Mouse (Mus musculus) liver, embryonic 14.5 days (tissue): ENCODE measurements around the gene Erg. TPM values are rescaled to one million over a fixed set of nuclear protein-coding genes. Genes with fewer than 3 reads are reported as not detected.

Experiments
- ATAC-seq: fragments of 200-750 bp; cut with Nextera tagmentation; 2 replicates; pipeline ENCODE4 v1.8.0; 2017; ENCODE audit warnings: moderate number of reproducible peaks, mild to moderate bottlenecking, moderate library complexity; ENCODE audit not compliant: insufficient read depth
- DNase-seq, 3 experiments: peaks; one replicate each; pipeline ENCODE4 v3.0.0-alpha.2; 2012 to 2013; ENCODE audit warnings: low read depth in 3 of 3, low spot score in 3 of 3
- H3K27ac ChIP-seq: fragments of 300-500 bp; sonication (generic); 2 replicates; pipeline ENCODE4 v1.5.1; 2014; ENCODE audit warnings: moderate library complexity, mild to moderate bottlenecking, control low read depth, inconsistent platforms
- H3K27me3 ChIP-seq: fragments of 300-500 bp; sonication (generic); 2 replicates; pipeline ENCODE4 v1.6.1; 2014; ENCODE audit warnings: mild to moderate bottlenecking, low read length, moderate library complexity; ENCODE audit not compliant: control insufficient read depth, insufficient read depth
- H3K36me3 ChIP-seq: fragments of 300-500 bp; sonication (generic); replicated peaks from 2 replicates; pipeline ENCODE4 v1.6.1; 2014; ENCODE audit warnings: low read depth; ENCODE audit not compliant: control insufficient read depth, insufficient read depth
- H3K4me1 ChIP-seq, 2 experiments: fragments of 200-500 bp in 1 of 2; fragments of 300-500 bp in 1 of 2; sonication (generic) in 1 of 2; replicated peaks; 2 replicates each; pipeline ENCODE4 v1.6.1; 2012 to 2014; ENCODE audit warnings: antibody characterized with exemption in 1 of 2, inconsistent platforms in 1 of 2, low read length in 1 of 2; ENCODE audit not compliant: control insufficient read depth in 2 of 2, insufficient read depth in 2 of 2
- H3K4me2 ChIP-seq: fragments of 300-500 bp; sonication (generic); 2 replicates; pipeline ENCODE4 v1.6.1; 2014; ENCODE audit warnings: low read depth, mild to moderate bottlenecking, control low read depth, moderate library complexity
- H3K4me3 ChIP-seq, 2 experiments: fragments of 200-500 bp in 1 of 2; fragments of 300-500 bp in 1 of 2; sonication (generic) in 1 of 2; 2 replicates each; pipeline ENCODE4 v1.5.1; 2012 to 2014; ENCODE audit warnings: low read depth in 2 of 2, low read length in 2 of 2, mild to moderate bottlenecking in 2 of 2, control low read depth in 1 of 2, inconsistent platforms in 1 of 2, moderate library complexity in 1 of 2; ENCODE audit not compliant: insufficient read depth in 1 of 2
- H3K9ac ChIP-seq: fragments of 300-500 bp; sonication (generic); replicated peaks from 2 replicates; pipeline ENCODE4 v1.6.1; 2014; ENCODE audit warnings: mild to moderate bottlenecking, control low read depth, moderate library complexity
- H3K9me3 ChIP-seq: fragments of 300-500 bp; sonication (generic); 2 replicates; pipeline ENCODE4 v1.6.1; 2016; ENCODE audit warnings: low read length, mixed read lengths; ENCODE audit not compliant: control insufficient read depth
- CTCF ChIP-seq: IDR thresholded peaks from 2 replicates; pipeline ENCODE4 v1.5.1; 2016; ENCODE audit warnings: antibody characterized with exemption, low read depth, control low read depth
- EP300 ChIP-seq: IDR thresholded peaks from 2 replicates; pipeline ENCODE4 v1.6.1; 2016; ENCODE audit warnings: antibody characterized with exemption, low read depth
- WGBS: fragments of 180-500 bp; shearing (Covaris S2); extraction: QIAGEN DNeasy Blood & Tissue Kit; methylation state at CpG from one replicate; pipeline ENCODE4 v1.1.7; 2014; ENCODE audit not compliant: insufficient replicate concordance; 5-methylcytosine and 5-hydroxymethylcytosine counted together
- polyA plus RNA-seq, 2 experiments: library from polyadenylated mRNA; depleted of rRNA in 1 of 2; stranded (reverse) in 1 of 2; unstranded in 1 of 2; fragments of >200 nt; fragmentation: Nextera tagmentation in 1 of 2; extraction: Ambion mirVana in 1 of 2; gene quantifications; 2 replicates each; pipeline versions ENCODE4 v1.2.1 to v1.2.3; 2012 to 2014

The Erg gene
- polyA plus RNA-seq, 2 experiments, result 0.61 to 2.8 TPM

DNA sequence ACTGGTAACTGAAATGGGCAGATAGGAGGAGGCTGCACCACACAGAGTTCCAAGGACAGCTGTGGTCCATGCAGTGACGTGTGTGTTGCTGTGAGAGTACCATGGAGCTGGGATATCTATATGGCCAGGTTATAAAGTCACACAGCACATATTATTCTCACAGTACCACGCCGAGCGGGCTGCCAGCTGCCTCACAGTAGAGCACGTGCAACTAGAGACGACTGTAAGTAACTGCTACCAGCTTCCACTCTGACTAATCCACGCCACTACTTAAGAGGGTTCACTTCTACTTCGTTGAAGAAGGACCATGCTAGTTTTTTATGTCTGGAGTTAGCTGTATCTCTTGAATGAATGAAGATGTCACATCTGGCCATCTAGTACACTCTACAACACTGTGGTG is 66.9 kb downstream of the Erg start:
- ATAC-seq, result no peak

DNA sequence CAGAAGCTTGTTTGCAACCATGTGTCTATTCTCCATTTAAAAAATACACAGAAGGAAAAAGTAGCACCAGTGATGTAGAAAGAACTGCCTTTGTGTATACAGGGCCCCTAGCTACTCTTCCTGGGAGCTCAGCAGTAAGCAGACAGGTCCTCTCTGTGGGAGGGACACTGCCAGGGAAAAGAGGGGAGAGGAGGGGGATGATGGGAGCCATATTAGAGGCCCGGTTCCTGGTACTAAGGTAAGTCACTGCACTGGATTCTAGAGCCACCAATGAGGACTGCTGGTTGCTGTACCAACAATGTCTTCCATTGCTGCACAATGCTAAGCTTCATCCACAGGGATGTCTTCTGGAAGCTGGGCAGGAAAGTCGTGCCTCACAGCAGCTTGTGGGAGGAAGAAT is 80.3 kb downstream of the Erg start:
- Histone ChIP-seq H3K4me1 (no peaks in the 10 kb centered on the region), H3K4me2 (no peak overlapping the region), H3K9me3 (no peaks in the 10 kb centered on the region), H3K36me3 (no peaks in the 10 kb centered on the region), H3K27me3 (no peaks in the 10 kb centered on the region), H3K27ac (no peak overlapping the region), H3K9ac (no peak overlapping the region), H3K4me3 (no peak overlapping the region)
- no peak for DNase-seq
- no peak for TF ChIP-seq EP300
- no peak for TF ChIP-seq CTCF
- ATAC-seq, result no peak
- 39% methylated on average over 2 of the region's 2 CpGs for WGBS

More for the DNA sequence above, 66.9 kb downstream of the Erg start:
- Histone ChIP-seq H3K4me2 (no peak overlapping the region), H3K27me3 (no peaks in the 10 kb centered on the region), H3K4me3 (no peak overlapping the region), H3K9me3 (no peaks in the 10 kb centered on the region), H3K9ac (no peak overlapping the region), H3K27ac (no peak overlapping the region), H3K4me1 (no peaks in the 10 kb centered on the region), H3K36me3 (no peaks in the 10 kb centered on the region)
- no peak for TF ChIP-seq CTCF
- TF ChIP-seq EP300, result no peak
- DNase-seq, result no peak
- WGBS, result 63% methylated on average over 8 of the region's 8 CpGs

DNA sequence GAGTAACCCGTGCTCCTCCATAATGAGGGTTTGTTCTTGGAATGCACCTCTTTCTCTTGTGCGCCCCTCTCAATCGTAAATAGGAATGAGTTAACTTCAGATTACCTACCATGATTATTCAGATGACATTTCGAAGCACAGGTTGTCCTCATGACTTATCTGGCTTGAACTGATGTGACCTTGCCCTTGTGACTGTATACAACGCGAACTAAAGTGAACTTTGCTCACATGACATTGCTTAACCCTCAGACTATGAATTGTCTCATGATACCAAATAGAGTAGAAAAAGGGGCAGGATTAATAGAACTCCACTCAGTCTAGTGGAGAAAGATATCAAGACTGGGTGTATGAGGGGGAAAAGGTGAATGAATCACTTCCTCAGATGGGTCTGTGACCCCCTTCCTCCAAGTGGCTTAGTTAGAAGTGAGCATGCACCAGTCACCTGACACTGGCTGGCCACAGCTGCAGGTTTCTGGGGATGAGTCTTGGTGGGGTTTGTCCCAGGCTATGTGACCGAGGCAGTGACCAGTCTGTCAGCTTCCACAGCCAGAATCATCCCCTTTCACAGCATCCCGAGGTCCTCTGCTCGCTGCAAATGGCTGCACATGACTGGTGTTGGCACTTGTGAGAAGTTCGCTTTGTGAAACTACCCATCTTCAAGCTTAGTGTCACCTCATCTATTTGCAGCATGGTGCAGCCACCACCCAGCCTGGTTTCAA is 89.7 kb downstream of the Erg start:
- H3K4me1 ChIP-seq, result no peaks in the 10 kb centered on the region
- H3K27ac ChIP-seq, result no peak overlapping the region
- no peak overlapping the region for H3K4me2 ChIP-seq
- ATAC-seq (no peak), DNase-seq (no peak)
- no peak overlapping the region for H3K4me3 ChIP-seq
- H3K9me3 ChIP-seq, result no peaks in the 10 kb centered on the region
- TF ChIP-seq CTCF, result no peak
- no peak for TF ChIP-seq EP300
- no peaks in the 10 kb centered on the region for H3K27me3 ChIP-seq
- H3K9ac ChIP-seq, result no peak overlapping the region
- WGBS, result 59% methylated on average over 10 of the region's 10 CpGs
- H3K36me3 ChIP-seq, result no peaks in the 10 kb centered on the region

DNA sequence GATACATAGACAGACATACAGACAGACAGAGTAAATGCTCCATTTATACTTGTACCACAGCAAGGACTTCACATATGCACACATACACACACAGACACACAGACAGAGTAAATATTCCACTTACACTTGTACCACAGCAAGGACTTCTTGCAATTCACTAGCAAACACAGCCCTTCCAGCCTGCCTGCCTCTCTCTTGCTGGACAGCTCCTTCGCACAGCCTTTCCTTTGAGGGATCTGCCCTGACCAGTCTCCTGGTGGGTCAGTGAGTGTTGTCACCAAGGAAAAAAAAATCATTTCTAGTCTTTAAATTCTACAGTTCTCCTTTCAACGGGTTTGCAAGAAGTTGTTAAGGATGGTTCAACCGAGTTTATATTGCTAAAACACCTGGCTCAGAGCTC is 92.3 kb downstream of the Erg start:
- H3K9me3 ChIP-seq, result no peaks in the 10 kb centered on the region
- TF ChIP-seq CTCF, result no peak
- no peak for TF ChIP-seq EP300
- no peak for DNase-seq
- H3K4me3 ChIP-seq, result no peak overlapping the region
- no peaks in the 10 kb centered on the region for H3K36me3 ChIP-seq
- no peak overlapping the region for H3K9ac ChIP-seq
- no peak overlapping the region for H3K27ac ChIP-seq
- WGBS, result 43% methylated on average over 3 of the region's 3 CpGs
- ATAC-seq, result no peak
- no peaks in the 10 kb centered on the region for H3K4me1 ChIP-seq
- H3K4me2 ChIP-seq, result no peak overlapping the region
- H3K27me3 ChIP-seq, result no peaks in the 10 kb centered on the region

DNA sequence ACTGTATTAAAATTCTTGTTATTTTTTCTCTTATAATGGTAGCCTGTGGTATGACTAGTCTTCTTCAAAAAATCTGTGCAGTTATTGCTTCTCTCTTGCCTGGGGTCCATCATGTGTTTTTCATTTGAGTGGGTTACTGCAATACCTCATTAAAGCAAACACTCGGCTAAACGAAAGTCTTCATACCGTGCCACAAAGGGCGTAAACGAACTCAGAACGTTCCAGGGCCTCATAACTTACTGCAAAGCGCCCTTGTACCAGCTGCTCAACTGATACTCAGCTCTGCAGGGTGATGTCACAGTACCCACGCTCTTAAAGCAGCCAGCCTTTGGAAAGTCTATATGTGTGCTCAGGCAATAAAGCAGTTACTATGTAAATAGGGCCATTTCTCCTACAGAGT is 93.1 kb downstream of the Erg start:
- DNase-seq, result no peak
- ATAC-seq, result no peak
- H3K4me1 ChIP-seq, result no peaks in the 10 kb centered on the region
- no peaks in the 10 kb centered on the region for H3K27me3 ChIP-seq
- WGBS, result 63% methylated on average over 8 of the region's 8 CpGs
- TF ChIP-seq EP300 (no peak), CTCF (no peak)
- H3K9ac ChIP-seq, result no peak overlapping the region
- no peaks in the 10 kb centered on the region for H3K9me3 ChIP-seq
- no peak overlapping the region for H3K4me3 ChIP-seq
- H3K36me3 ChIP-seq, result no peaks in the 10 kb centered on the region
- H3K27ac ChIP-seq, result no peak overlapping the region
- H3K4me2 ChIP-seq, result no peak overlapping the region
